Mouse (Mus musculus) layer of hippocampus, postnatal 36 days (tissue): Measurements from ENCODE around the gene Gna11. TPM values are rescaled to one million over a fixed set of nuclear protein-coding genes. Genes with fewer than 3 reads are reported as not detected.

Source experiments
- DNase-seq, 2 experiments: peaks; one replicate each; pipeline ENCODE4 v3.0.0; 2022
- total RNA-seq, 2 experiments: library from RNA; stranded (reverse); gene quantifications; 2 replicates each; pipeline ENCODE4 v1.2.3; 2021

Gene Gna11
- total RNA-seq, 2 experiments from 2014 or later = 113 to 117 TPM

- DNase-seq = peak in 1 of 2 experiments; percentile 1
These were observed 20.6 kb upstream of the Gna11 start for GRCm38 (mm10) chr10:81565257-81566228.

DNA sequence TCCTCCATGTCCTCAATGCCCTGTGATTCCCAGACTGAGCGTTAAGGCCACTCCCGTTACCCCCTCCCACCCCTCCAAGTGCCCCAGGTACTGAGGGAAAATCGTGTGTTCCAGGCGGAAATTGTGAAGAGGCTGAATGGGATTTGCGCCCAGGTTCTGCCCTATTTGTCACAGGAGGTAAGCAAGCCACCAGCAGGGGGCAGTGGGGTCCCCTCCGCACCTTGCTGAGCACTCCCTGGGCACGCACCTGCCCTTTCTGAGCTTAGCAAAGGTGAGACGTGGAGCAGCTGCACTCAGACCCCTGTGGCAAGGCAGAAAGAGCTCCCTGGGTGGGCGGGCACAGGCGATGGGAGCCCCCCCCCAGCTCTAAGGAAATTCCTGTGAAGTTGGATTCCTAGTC, 19.7 kb upstream of the Gna11 start:
- DNase-seq = peak in 1 of 2 experiments; percentile 38

- DNase-seq = no peak
These were observed 19.2 kb upstream of the Gna11 start for GRCm38 (mm10) chr10:81564216-81564615.

- DNase-seq = no peak
These were observed 18.5 kb upstream of the Gna11 start for GRCm38 (mm10) chr10:81563481-81563880.

GRCm38 (mm10) chr10:81562411-81562810, 17.4 kb upstream of the Gna11 start:
- no peak for DNase-seq

GRCm38 (mm10) chr10:81560719-81561459, 15.9 kb upstream of the Gna11 start:
- DNase-seq = no peak

GRCm38 (mm10) chr10:81559627-81560539, 14.9 kb upstream of the Gna11 start:
- DNase-seq = peak; percentile 78 to 79

DNA sequence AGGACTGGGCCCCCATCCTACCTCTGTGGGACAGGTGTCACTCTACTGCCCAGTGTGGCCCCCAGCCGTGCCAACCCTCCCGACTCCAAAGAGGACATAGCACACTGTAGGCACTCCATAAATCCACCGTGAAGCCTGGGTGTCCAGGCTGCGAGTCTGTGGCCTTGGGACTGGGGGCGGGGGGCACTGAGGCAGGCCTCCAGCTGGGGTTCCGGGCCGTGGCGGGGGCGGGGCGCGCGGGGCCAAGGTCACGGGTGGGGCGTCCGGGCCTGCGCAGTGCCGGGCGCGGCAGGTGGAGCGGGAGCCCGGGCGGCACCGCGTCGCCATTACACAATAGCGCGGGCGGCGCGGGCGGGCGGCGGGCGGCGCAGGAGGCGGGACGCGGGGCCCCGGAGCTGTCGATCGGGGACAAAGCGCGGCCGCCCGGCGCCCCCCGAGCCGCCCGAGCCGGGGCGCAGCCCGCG, 14.2 kb upstream of the Gna11 start, which contains the start of gene Aes:
TSS of gene Aes (plus strand) at position 326 of the 464 bp plus-strand sequence.
- DNase-seq = peak; percentile 74 to 75

- DNase-seq = no peak
These were observed 12.5 kb upstream of the Gna11 start for GRCm38 (mm10) chr10:81557491-81557890.

GRCm38 (mm10) chr10:81556282-81556681, 11.3 kb upstream of the Gna11 start:
- DNase-seq = no peak

DNA sequence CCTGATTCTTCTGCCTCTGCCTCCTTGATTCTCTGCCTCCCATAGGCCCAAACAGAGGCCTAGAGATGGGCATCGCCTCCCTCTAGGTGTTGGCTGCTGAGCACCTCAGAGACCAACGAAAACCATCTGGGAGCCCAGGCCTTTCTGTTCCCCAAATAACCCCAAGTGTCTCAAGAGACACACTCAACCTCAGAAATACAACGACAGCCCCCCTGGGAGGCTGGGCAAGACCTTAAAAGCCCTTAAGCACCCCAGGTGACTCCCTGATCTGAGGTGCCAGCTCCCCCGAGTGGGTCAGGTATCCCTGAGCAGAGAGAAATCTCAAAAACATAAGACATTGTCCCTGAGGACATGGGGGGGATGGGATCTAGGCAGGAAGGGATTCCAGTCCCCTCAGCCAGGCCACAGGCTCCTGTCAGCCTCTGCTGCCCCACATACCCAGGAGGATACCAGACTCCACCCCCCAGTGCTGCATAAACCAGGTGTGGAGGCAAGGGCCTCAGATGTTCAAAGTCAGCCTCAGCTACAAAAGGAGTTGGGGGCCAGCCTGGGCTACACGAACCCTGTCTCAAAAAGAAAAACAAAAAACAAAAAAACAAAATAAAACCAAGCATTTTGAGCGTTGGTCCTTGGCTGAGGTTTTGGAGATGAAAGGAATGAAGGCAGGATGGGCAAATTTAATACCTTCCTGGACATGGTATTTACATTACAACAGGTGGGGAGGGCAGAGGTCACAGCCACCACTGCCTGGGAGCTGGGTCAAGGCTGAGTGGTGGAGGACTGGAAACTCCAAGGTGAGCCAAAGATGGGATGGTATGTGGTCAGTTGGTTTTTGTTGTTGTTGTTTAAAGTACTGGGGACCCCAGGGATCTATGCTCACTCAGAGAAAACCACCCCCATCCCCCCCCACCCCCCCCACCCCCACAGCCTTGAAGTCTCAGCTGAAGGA, 9.1 kb upstream of the Gna11 start:
- no peak for DNase-seq

DNA sequence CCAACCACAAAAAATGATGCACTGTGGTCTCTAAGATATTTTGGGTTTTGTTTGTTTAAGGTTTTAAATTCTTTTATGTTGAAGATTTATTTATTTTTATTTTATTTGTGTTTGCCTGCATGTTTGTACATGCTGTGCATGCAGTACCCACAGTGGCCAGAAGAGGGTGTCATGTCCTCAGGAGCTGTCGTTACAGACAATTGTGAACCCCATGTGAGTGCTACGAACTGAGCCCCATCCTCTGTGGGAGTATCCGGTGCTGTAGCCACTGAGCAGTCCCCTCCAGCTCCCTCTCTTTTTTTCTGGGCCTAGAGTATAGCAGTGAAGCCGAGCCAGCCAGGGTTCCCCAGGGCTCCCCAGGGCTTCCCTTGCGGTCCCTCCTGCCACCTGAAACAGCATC, 8.2 kb upstream of the Gna11 start:
- DNase-seq = no peak

GRCm38 (mm10) chr10:81551597-81552102, 6.7 kb upstream of the Gna11 start:
- DNase-seq = peak; percentile 70 to 75

DNA sequence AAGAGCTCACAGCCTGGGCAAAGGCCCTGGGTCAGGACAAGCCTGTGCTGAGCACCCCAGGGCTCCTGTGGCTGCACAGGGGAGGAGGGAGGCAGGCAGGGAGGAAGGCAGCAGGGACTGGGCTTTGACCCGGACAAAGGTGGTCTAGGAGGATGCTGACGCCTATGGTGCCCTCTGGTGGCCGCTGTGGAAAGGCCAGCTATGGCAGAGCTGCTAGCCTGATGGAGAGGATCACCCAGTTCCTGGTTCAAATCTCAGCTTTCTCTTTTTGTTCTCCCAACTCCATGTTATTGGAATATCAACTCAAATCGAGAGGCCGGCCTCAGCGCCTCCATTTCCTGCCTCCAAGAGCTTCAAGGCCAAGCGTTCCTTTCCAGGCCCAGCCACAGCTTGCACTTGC, 5.3 kb upstream of the Gna11 start:
- no peak for DNase-seq

DNA sequence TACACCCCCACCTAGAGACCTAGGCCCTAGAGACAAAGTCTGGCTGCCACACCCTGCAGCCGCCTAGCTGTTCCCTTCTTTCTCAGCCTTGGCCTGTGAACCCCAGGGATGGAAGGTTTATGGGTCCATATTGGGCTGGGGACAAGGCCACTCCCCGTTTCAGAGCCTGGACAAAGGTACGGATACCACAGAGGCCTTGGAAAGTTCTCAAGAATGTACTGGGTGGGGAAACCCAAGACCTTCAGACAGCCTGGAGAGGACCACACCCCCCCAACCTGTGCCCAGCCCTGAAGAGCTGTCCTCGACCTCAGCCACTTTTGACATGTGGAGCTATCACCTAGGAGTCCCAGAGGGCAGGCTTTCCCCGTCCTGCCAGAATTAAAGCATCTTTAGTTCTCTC, 4.0 kb upstream of the Gna11 start:
- no peak for DNase-seq

DNA sequence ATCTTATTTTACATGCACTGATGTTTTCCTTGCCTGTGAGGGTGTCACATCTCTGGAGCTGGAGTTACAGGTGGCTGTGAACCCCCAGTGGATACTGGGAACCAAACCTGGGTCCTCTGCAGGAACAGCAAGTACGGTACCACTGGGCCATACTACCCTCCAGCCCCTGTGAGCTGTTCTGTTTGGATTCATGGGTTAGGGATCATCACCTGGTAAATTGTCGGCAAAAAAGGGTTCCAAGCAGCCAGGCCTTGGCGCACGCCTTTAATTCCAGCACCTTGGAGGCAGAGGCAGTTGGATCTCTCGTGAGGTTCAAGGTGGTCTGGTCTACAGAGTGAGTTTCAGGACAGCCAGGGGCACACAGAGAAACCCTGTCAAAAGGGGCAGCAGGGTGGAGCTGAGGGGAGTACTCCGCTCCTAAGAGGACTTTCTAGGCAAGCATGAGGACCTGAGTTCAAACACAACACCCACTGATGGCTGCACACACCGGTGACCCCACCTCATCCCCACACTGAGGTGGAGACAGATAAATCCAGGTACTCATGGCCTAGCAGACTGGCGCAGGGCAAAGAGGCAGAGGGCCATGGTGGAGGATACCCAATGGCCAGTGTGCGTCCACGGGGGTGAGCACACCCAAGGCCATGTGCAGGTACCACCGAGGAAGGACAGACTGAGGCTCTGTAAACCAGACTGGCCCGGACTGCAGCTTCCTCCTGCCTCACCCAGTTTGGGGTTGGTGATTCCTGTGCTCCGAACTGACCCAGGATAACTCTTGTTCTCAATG, 2.0 kb upstream of the Gna11 start:
- DNase-seq = no peak

- DNase-seq = no peak
These were observed 1.3 kb upstream of the Gna11 start for GRCm38 (mm10) chr10:81546332-81546731.

- no peak for DNase-seq
These were observed 462 bp downstream of the Gna11 start for GRCm38 (mm10) chr10:81544296-81545160.

DNA sequence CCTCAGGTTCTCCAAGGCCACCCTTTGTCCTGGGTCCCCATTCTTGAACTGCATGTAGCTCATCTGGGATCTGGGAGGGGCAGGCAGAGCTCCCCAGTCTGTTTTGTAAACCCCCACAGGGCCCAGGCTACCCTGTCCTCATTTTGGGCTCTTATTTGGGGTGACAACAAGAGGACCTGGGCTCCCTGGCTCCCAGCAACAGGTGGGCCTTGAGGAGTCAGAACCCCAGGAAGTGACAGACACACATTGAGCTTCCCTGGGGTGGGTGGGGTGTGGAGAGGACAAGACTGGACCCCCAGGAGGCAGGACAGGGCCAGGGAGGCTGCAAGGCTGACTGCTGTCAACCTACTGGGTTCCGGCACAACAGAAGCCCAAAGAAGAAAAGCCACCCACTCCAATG, 1.4 kb downstream of the Gna11 start:
- DNase-seq = no peak
